Mouse (Mus musculus) lung, adult 2 months (tissue): ENCODE measurements around the gene Grm7.

ENCODE experiments used
- CTCF ChIP-seq: fragments of 200-500 bp; IDR thresholded peaks from 2 replicates; pipeline ENCODE4 v1.5.1; 2011; ENCODE audit warnings: mild to moderate bottlenecking, low read length, control low read depth; ENCODE audit not compliant: insufficient read depth
- POLR2A ChIP-seq: fragments of 200-500 bp; IDR thresholded peaks from 2 replicates; pipeline ENCODE4 v1.6.1; 2011; ENCODE audit warnings: low read depth, mild to moderate bottlenecking, control low read depth, low read length, borderline replicate concordance; ENCODE audit errors: extremely low read depth

GRCm38 (mm10) chr6:110714943-110715342 lies 69.6 kb downstream of the Grm7 start:
- TF ChIP-seq CTCF (no peak), POLR2A (no peak)
